8 mouse cellular contexts compared by ENCODE assay signal in the genomic region with DNA sequence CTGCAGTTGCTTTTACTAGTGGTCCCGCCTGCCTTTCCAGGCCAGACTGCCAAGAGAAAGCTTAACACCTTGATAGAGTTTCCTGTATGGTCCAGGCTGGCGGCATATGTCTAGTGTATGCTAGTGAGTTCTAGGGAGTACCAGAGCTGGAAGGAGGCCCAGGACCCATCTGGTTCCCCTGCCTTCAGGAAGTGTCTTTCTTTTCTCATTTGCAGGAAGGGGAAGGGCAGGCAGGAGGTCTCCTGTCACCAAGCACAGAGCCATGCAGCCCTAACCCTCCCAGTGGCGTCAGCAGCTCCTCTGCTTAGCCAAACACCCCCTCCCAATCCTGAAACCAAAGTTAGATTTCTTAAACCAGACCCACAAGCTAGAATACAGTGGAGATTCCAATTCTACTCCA. TPM values are rescaled to one million over a fixed set of nuclear protein-coding genes. Genes with fewer than 3 reads are reported as not detected.
A peak's percentile ranks its signal among the peaks of the same experiment; 100 is the strongest.
DNase-seq lines count a peak whose midpoint lies in the region; ATAC-seq and TF ChIP-seq lines count a peak whose summit lies in the region.

No protein-coding gene starts in this region.

- H3K27me3 ChIP-seq in heart, postnatal 0 days (ENCODE audit: control insufficient read depth, insufficient read depth, low read length): no peaks in the 10 kb centered on the region

- peak overlapping the region; percentile 77 for H3K4me2 ChIP-seq in heart, postnatal 0 days (ENCODE audit: low read depth, low read length)

- DNase-seq in thymus, postnatal 25 days: peak; percentile 9
- no peak for DNase-seq in thymus, postnatal 0 days (ENCODE audit: low spot score)
- DNase-seq in embryo, embryonic 9.5 days (ENCODE audit: extremely low spot score): peak; percentile 3
- DNase-seq in heart, postnatal 0 days (ENCODE audit: low spot score): peak; percentile 52
- DNase-seq in kidney, postnatal 25 days: peak; percentile 52 to 65
- DNase-seq in lung, postnatal 4 days: peak; percentile 19 to 49
- DNase-seq in thymus, postnatal 4 days: peak; percentile 25
- no peak for DNase-seq in frontal cortex, adult 2 months (ENCODE audit: extremely low spot score in 1 of 2, low spot score in 1 of 2)

- 0 out of 2 replicates have a peak overlapping the region, but pooled peaks have one; percentile 4 for H3K27ac ChIP-seq in heart, postnatal 0 days (ENCODE audit: low read depth)

- H3K9me3 ChIP-seq in heart, postnatal 0 days (replicated peaks; ENCODE audit: control insufficient read depth, low read length): no peaks in the 10 kb centered on the region

- no peak overlapping the region for H3K9ac ChIP-seq in heart, postnatal 0 days (replicated peaks; ENCODE audit: low read depth, low read length)

- peaks cover 3% of the 10 kb centered on the region; the same call in 1 of the 2 replicates for H3K4me1 ChIP-seq in heart, postnatal 0 days (ENCODE audit: control insufficient read depth, insufficient read depth)

- TF ChIP-seq CTCF in heart, postnatal 0 days (IDR thresholded peaks at IDR 0.05; ENCODE audit: low read depth): no peak

- H3K36me3 ChIP-seq in heart, postnatal 0 days (replicated peaks; ENCODE audit: control insufficient read depth, insufficient read depth, low read length): peaks cover 6% of the 10 kb centered on the region; the same call in 1 of the 2 replicates

- no peak for TF ChIP-seq EP300 in heart, postnatal 0 days (IDR thresholded peaks at IDR 0.05; ENCODE audit: low read depth)

- 28% methylated on average over 3 of the region's 3 CpGs for WGBS in heart, postnatal 0 days

- peak; percentile 69 for ATAC-seq in heart, postnatal 0 days (ENCODE audit: insufficient read depth, low read depth)

- peak overlapping the region; percentile 55 for H3K4me3 ChIP-seq in heart, postnatal 0 days (ENCODE audit: low read depth, low read length)

RNA-seq across cellular contexts. Expression of gene Layn, which starts 1.1 kb away (rescaled TPM):
- 2.1 and 2.8 TPM in 2 replicates for polyA plus RNA-seq in thymus, postnatal 0 days (2015; fragmentation: Nextera tagmentation; extraction: Ambion mirVana)
- total RNA-seq in heart, postnatal 0 days (2014; rRNA removed; ENCODE audit: low replicate concordance): 8.4 and 9.9 TPM in 2 replicates
- polyA plus RNA-seq in heart, postnatal 0 days (2015; fragmentation: Nextera tagmentation; extraction: Ambion mirVana): 6.7 and 6.9 TPM in 2 replicates
- 3.9 and 4.8 TPM in 2 replicates for polyA plus RNA-seq in frontal cortex, adult 2 months (2012; rRNA removed)

RNA-seq across cellular contexts. Expression of gene Btg4, which starts 15.1 kb away (rescaled TPM):
- 0.12 and 0.17 TPM in 2 replicates for polyA plus RNA-seq in thymus, postnatal 0 days (2015; fragmentation: Nextera tagmentation; extraction: Ambion mirVana)
- not detected in 2 replicates for total RNA-seq in heart, postnatal 0 days (2014; rRNA removed; ENCODE audit: low replicate concordance)
- not detected in 2 replicates for polyA plus RNA-seq in heart, postnatal 0 days (2015; fragmentation: Nextera tagmentation; extraction: Ambion mirVana)
- polyA plus RNA-seq in frontal cortex, adult 2 months (2012; rRNA removed): not detected in 2 replicates

RNA-seq across cellular contexts. Expression of gene 4833427G06Rik, which starts 26.1 kb away (rescaled TPM):
- polyA plus RNA-seq in thymus, postnatal 0 days (2015; fragmentation: Nextera tagmentation; extraction: Ambion mirVana): 0.95 and 1.1 TPM in 2 replicates
- total RNA-seq in heart, postnatal 0 days (2014; rRNA removed; ENCODE audit: low replicate concordance): not detected in 2 replicates
- polyA plus RNA-seq in heart, postnatal 0 days (2015; fragmentation: Nextera tagmentation; extraction: Ambion mirVana): 0.21 TPM in 1 of 2 replicates, not detected in the other
- not detected in 2 replicates for polyA plus RNA-seq in frontal cortex, adult 2 months (2012; rRNA removed)

Comparison
In these comparisons a context has a peak if more than half of its experiments do, and no peak if none do; other contexts are left out.
1. DNase-seq: peak in thymus, postnatal 25 days (single experiment), embryo, embryonic 9.5 days (single experiment), heart, postnatal 0 days (single experiment), kidney, postnatal 25 days (2 of 2), lung, postnatal 4 days (2 of 2) and thymus, postnatal 4 days (single experiment); none in thymus, postnatal 0 days (single experiment) and frontal cortex, adult 2 months (0 of 2).